Mouse (Mus musculus) C2C12 (cell line): ENCODE measurements at regions not wholly inside any gene's neighbourhood (a gene's known extent, or its start where the extent isn't known, plus 50 kb on each side); places are given as distances from the start of the nearest gene placed in this dataset.

Experiments used
- CTCF ChIP-seq: IDR thresholded peaks from one replicate; pipeline ENCODE4 v1.5.1; 2011; ENCODE audit not compliant: control insufficient read depth, insufficient read depth, insufficient read length
- MAX ChIP-seq: IDR thresholded peaks from one replicate; pipeline ENCODE4 v1.6.1; 2011; ENCODE audit warnings: mild to moderate bottlenecking, control low read depth
- MYOD1 ChIP-seq: IDR thresholded peaks from one replicate; pipeline ENCODE4 v1.6.1; 2011; ENCODE audit warnings: low read depth; ENCODE audit not compliant: control insufficient read depth, insufficient read length
- MYOG ChIP-seq: IDR thresholded peaks from one replicate; pipeline ENCODE4 v1.6.1; 2011; ENCODE audit not compliant: control insufficient read depth, insufficient read length; ENCODE audit errors: extremely low read depth
- USF1 ChIP-seq: IDR thresholded peaks from one replicate; pipeline ENCODE4 v1.6.1; 2011; ENCODE audit warnings: low read depth, mild to moderate bottlenecking, control low read depth, moderate library complexity

- no peak for TF ChIP-seq CTCF
- TF ChIP-seq MAX: no peak
- TF ChIP-seq MYOD1: no peak
- no peak for TF ChIP-seq MYOG
- TF ChIP-seq USF1: no peak
These were observed 120.5 kb upstream of the Slc35f3 start for GRCm38 (mm10) chr8:126177855-126178254.
